Mouse (Mus musculus) adrenal gland, adult 18-20 months (tissue): ENCODE measurements around the gene Pou5f1. TPM values are rescaled to one million over a fixed set of nuclear protein-coding genes. Genes with fewer than 3 reads are reported as not detected.

Experiments used
- DNase-seq, 2 experiments: peaks; one replicate each; pipeline ENCODE4 v3.0.0; 2021 to 2022; ENCODE audit warnings: low spot score in 2 of 2
- total RNA-seq, 2 experiments: library from RNA; stranded (reverse); gene quantifications; 1 replicate in 1 of 2; 2 replicates in 1 of 2; pipeline ENCODE4 v1.2.3; 2021

The Pou5f1 gene
- total RNA-seq, 2 experiments from 2014 or later, result 0.23 TPM; not detected in 1

DNA sequence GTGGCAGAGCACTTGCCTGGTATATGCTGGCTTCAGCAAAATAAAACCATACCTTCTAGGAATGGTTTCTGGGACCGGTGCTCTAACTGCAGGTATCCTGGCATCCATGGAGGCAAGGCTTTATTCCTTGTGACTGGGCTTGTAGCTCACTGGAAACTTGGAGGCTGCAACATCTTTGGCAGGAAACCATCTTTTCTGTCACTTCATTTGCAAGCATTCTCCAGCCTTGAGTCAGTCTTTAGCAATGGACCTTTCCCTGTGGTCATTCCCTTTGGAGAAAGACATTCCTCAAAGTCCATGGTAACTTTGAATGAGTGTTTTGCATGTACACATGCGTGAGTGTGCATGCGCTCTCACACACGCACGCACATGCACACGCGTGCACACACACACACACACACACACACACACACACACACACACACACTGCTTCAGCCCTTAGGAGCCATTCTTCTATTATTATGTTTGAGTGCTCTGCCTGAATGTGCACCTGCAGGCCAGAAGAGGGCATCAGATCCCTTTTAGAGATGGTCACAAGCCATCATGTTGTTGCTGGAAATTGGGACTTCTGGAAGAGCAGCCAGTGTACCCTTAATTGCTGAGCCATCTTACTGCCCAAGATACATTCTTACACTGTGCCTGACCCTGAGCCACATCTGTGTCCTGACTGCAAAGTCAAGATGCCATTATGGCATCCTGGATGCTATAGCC is 7.3 kb downstream of the Pou5f1 start:
- DNase-seq, result no peak

GRCm38 (mm10) chr17:35513886-35514285 is 8.1 kb downstream of the Pou5f1 start:
- DNase-seq, result peak; percentile 69 to 81

GRCm38 (mm10) chr17:35514756-35515155 is 8.9 kb downstream of the Pou5f1 start:
- no peak for DNase-seq

DNA sequence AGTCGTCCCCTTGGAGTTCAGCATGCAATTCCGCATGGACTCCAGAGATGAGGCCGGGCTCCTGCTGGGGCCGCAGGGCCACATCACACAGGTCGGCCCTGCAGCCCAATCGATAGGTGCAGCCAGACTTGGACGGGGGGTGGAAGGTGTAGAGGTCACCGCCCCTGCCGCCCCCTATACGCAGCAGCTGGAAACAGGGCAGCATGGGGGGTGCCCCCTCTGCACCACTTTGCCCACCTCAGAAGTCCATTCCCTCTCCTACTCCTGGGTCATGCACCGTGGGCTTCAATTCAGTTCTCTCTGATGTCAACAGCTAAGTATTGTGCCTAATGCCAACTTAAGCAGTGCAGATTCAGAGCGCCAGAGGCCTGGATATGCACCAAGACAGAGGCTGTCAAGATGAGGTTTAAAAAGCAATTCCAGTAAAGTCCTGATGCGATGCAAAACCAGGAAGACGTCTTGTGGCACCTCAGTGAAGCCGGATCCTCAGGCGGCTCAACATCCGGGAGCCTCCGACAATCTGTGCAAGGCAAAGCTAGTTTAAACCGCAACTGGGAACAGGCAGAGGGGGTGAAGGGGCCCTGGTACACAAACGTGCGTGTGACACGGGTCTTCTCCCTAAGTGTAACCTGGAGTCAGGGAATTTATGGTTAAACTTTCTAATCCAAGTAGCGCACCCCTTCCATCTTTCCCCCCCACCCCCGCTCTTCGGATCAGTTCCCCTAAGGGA is 10.3 kb downstream of the Pou5f1 start:
- peak in 1 of 2 experiments; percentile 11 for DNase-seq

- DNase-seq, result peak; percentile 93
These were observed 11.1 kb downstream of the Pou5f1 start, which contains the start of the genes Tcf19 and Cchcr1 for GRCm38 (mm10) chr17:35516652-35517500. Tcf19 (minus strand) TSS chr17:35516824. Cchcr1 (plus strand) TSS chr17:35517100.

GRCm38 (mm10) chr17:35517526-35517925 is 11.7 kb downstream of the Pou5f1 start:
- DNase-seq, result peak in 1 of 2 experiments; percentile 14

DNA sequence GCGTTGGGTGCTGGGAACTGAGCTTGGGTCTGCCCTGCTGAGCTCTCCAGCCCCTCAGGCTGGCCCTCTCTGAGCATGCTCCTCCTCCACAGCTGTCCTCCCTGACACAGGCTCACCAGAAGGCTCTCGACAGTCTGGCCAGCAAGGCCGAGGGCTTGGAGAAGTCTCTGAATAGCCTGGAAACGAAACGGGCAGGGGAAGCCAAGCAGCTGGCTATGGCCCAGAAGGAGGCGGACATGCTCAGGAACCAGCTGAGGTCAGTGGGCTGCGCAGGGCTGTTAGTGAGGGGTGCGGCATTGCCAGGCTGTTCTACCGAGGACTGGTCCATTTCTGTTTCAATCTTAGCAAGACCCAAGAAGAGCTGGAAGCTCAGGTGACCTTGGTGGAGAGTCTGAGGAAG is 18.5 kb downstream of the Pou5f1 start:
- no peak for DNase-seq

- DNase-seq, result no peak
These were observed 20.8 kb downstream of the Pou5f1 start for GRCm38 (mm10) chr17:35526644-35527043.

DNA sequence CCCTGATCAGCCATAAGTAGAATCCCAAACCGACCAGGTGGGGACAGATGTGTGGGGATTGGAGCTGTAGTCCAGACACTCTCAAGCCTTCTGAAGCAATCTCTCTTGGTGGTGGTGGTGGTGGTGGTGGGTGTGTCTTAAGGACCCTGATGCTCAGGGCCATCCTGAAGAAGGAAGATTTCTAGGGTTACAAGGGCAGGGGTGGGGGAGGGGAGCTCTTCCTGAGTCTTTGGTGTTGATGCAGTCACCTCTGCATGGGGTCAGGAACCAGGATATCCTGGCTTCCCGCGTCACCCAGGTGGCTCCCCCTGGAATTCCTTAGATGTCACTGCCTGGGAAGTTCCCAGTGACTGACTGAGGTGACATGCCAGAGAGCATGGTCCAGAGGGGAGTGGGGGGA is 26.5 kb downstream of the Pou5f1 start:
- no peak for DNase-seq

DNA sequence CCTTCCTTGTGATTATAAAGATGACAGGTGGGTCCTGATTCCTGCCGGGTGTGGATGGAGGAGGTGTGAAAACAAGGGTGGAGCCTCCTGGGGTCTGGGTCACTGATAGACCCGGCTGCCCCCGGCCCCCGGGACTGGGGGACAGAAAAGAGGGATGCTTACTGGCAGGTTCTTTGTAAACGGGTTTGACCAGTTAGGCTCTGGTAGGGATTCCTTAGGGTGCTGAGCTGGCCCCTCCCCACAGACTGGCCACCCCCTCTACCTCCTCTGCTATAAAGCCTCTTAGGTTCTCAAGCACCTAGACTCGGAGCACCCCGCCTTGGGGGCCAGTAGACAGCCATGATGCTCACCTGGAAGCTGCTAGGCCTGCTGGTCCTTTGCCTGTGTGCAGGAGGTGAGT is 27.1 kb downstream of the Pou5f1 start, which contains the start of gene Psors1c2:
Psors1c2 (plus strand) TSS at position 301 of the 400 bp plus-strand sequence.
- DNase-seq, result no peak

DNA sequence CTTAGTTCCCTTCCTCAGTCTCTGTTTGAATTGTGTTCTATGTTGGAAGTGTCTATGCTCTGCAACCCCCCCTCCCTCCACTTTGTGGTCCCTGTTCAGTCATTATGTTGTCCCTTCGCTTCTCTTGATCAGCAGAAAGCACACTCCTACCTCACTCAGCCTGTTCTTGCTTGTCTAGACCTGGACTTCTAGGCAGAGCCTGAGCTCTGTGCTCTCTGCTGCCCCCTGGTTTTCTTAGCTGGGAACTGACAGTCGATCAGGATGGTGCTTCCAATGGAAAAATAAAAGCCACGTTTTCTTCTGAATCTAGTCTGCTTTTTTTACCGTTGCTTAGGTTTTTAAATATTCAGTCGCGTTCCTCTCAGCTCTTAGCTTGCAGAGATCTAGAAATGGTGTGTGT is 28.5 kb downstream of the Pou5f1 start:
- DNase-seq, result peak; percentile 61 to 69

- no peak for DNase-seq
These were observed 31.6 kb downstream of the Pou5f1 start for GRCm38 (mm10) chr17:35537421-35537820.

- no peak for DNase-seq
These were observed 32.7 kb downstream of the Pou5f1 start for GRCm38 (mm10) chr17:35538476-35538875.

DNA sequence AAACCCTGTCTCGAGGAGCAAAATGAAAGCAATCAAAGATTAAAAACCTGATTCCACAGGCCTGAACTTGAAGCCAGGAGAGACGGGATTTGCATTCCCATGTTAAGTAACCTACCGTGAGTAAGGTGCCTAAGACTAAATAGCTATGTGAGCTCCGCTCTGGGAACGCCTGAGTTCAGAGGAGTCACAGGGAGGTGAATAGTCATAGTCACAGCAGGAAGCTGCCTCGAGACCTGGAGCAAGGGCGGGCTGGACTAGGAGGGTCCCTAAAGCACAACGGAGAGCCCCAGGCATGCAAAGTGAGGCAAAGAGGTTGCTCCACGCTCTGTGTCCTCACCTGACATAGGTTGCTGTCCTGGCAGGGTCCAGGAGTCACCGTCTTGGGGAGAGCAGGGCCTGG is 33.7 kb downstream of the Pou5f1 start:
- DNase-seq, result no peak

DNA sequence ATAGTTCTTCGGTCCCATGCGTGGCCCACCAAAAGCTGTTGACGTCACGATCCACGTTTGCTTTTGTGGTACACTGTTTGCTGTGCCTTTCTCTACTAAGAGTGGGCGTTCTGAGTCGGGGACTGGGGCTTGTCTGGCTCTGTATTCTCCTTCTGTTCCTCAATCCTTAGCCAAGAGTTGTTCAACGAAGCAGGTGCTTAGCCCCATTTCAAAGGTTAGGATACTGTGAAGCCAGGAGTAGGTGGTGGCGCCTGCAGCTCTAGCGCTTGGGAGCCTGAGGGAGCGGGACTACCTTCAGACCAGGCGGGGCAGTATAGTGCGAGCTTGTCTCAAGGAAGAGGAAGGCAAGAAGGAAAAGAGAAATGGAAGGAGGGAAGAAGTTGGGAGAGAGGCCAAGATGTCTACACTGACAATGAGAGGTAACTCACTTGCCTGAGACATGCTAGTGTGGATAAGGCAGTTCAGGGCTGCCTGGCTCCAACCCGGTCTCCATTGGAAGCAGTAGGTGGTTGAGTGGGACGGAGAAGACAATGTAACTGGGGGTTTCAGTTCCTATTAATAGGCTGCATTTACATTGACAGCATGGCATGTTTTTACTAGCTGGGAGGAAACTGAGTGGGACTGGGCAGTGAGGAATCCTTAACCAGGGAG is 37.1 kb downstream of the Pou5f1 start:
- DNase-seq, result no peak

DNA sequence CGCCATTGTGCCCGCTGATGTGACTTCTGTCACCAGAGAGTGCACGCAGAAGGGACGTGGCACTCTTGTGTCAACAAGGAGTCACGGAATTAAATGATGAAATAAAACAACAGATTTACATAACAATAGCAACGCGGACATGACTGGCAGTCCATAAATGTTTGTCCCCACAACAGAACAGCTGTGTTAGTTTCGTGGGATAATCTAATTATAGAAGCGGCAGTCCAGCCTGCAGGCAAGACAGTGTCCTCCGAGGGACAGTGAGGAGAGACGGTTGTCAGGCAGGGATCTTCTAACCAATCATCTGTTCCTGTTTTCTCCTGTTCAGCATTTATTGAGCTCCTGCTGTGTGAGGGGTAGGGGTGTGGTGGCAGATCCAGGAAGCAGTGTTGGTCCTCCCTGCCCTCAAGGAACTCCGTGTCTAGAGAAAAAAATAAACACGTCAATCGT is 37.6 kb downstream of the Pou5f1 start:
- DNase-seq, result no peak

DNA sequence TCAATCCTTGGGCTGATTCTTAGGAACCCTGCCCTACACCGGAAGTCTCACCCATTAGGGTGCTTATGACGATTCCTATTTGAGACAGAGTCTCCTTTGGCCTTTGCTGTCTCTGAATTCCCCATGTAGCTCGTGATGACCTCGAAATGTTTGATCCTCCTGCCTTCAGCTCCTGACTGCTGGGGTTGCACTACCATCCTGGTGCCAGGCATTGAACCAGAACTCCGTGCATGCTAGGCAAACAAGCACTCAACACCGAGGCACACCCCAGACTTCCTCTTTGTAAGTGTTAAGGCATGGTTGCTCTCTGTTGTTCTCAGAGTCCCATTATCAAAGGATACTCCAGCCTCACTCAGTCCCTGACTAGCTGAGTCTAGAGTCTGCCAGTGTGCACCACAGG is 38.2 kb downstream of the Pou5f1 start:
- DNase-seq, result no peak

DNA sequence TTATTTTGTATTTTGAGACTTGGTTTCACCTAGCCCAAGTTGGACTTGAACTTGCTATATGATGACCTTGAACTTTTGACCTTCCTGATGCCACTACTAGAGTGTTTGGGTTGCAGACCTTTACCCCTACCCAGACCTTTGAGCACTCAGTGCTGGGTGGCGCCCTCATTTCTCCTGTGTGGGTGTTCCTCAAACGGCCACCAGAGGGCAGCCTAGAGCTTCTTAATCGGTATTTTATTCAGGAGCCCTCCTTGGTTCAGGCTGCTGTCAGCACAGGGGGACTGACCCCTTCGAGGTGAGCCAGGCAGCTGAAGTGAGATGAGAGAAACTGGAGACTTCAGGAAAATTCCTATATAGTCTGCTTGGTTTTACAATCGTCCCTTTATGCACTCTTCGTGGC is 38.9 kb downstream of the Pou5f1 start:
- DNase-seq, result peak; percentile 57 to 60

DNA sequence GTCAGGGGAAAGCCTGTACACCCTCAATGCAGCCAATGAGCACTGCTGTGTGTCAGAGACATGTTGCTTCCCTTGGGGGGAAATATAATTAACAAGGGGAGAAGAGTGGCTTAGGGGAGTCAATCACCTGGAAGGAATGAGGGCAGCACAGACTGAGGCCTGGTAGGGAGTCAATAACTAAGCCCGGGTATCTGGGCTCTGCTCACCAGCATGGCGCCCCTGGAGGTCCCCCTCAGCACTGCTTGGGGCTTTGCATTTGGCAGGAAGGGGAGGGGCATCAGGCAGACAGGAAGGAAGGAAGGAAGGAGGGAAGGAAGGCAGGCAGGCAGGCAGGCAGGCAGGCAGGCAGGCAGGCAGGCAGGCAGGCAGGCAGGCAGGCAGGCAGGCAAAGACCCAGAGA is 41.6 kb downstream of the Pou5f1 start:
- no peak for DNase-seq

- DNase-seq, result no peak
These were observed 42.8 kb downstream of the Pou5f1 start for GRCm38 (mm10) chr17:35548636-35549035.
